Mouse (Mus musculus): ENCODE measurements around the gene Fbxo8.

DNA sequence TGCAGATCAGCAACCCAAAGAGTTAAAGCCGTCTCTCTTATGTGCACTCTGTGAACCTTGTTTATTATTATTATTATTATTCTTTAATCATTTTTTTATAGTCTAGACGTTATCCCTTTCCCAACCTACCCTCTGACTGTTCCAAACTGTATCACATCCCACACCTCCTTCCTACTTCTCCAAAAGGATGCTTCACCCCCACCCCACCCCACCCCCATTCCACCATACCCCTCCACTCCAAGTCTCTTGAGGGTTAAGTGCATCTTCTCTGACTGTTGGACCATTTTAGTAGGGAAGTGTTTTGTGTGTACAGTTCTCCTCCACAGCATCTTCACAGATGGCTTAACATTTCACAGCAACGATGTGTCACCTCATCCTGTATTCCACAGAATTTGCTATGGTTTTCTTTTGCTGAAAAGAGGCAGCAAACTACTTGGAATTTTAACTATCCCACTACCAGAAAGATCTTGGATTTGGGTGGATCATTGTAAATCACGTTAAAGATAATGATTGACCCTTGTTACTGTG lies 41.9 kb upstream of the Fbxo8 start:
- no peak for TF ChIP-seq CTCF (IDR thresholded peaks at IDR 0.05; ENCODE audit: borderline replicate concordance, insufficient read depth, low read length)
- no peak for TF ChIP-seq POLR2A (IDR thresholded peaks at IDR 0.05; ENCODE audit: low read depth, low read length)

All from embryonic fibroblast, embryonic 13.5 days (primary cell).